28 mouse cellular contexts compared by ENCODE assay signal in genomic region chr10:36627952-36628351, GRCm38 (mm10).
DNase-seq lines count a peak whose midpoint lies in the region; ATAC-seq and TF ChIP-seq lines count a peak whose summit lies in the region.
"Had no signal": no experiment of that assay in that cellular context is flagged by ENCODE, and none has a peak within 500 bp of the region (broad histone marks: within the 10 kb centered on the region; RNA-seq: fewer than 3 reads in every experiment).

No protein-coding gene starts in this region.

- H3K36me3 ChIP-seq in heart, adult 2 months (ENCODE audit: control insufficient read depth, insufficient read depth, low read length) = no peaks in the 10 kb centered on the region
- H3K36me3 ChIP-seq in heart, embryonic 11.5 days (ENCODE audit: control insufficient read depth, insufficient read depth, low read length) = no peaks in the 10 kb centered on the region
- H3K36me3 ChIP-seq in limb, embryonic 10.5 days = no peaks in the 10 kb centered on the region
- H3K36me3 ChIP-seq: embryonic facial prominence, embryonic 10.5 days; embryonic facial prominence, embryonic 15.5 days; G1E; heart, embryonic 15.5 days; hindbrain, embryonic 13.5 days; limb, embryonic 13.5 days; lung, embryonic 15.5 days; neural tube, embryonic 12.5 days had no signal

- no peaks in the 10 kb centered on the region for H3K79me2 ChIP-seq in heart, adult 2 months (replicated peaks; ENCODE audit: control insufficient read depth, insufficient read depth, low read length)

- H3K27me3 ChIP-seq in heart, adult 2 months (ENCODE audit: control insufficient read depth, insufficient read depth, low read length) = no peaks in the 10 kb centered on the region
- H3K27me3 ChIP-seq in heart, embryonic 11.5 days (ENCODE audit: control insufficient read depth, insufficient read depth, low read length) = no peaks in the 10 kb centered on the region
- H3K27me3 ChIP-seq in limb, embryonic 10.5 days (ENCODE audit: low read depth, poor library complexity, severe bottlenecking) = no peaks in the 10 kb centered on the region
- H3K27me3 ChIP-seq: embryonic facial prominence, embryonic 15.5 days; forebrain, embryonic 13.5 days; heart, embryonic 15.5 days; hindbrain, embryonic 13.5 days; limb, embryonic 13.5 days; lung, embryonic 15.5 days; neural tube, embryonic 12.5 days had no signal

- H3K27ac ChIP-seq in heart, adult 2 months = peak overlapping the region; percentile 78
- H3K27ac ChIP-seq in heart, embryonic 11.5 days (ENCODE audit: low read depth, low read length) = no peak overlapping the region
- H3K27ac ChIP-seq in limb, embryonic 10.5 days = no peak overlapping the region
- H3K27ac ChIP-seq: embryonic facial prominence, embryonic 10.5 days; embryonic facial prominence, embryonic 15.5 days; forebrain, embryonic 13.5 days; heart, embryonic 15.5 days; hindbrain, embryonic 13.5 days; limb, embryonic 13.5 days; lung, embryonic 15.5 days; neural tube, embryonic 12.5 days had no signal

- H3K4me3 ChIP-seq in heart, adult 2 months = peak overlapping the region; percentile 32
- H3K4me3 ChIP-seq in heart, embryonic 11.5 days (ENCODE audit: low read depth, low read length) = no peak overlapping the region
- H3K4me3 ChIP-seq in limb, embryonic 10.5 days = no peak overlapping the region
- H3K4me3 ChIP-seq: embryonic facial prominence, embryonic 10.5 days; embryonic facial prominence, embryonic 15.5 days; forebrain, embryonic 13.5 days; heart, embryonic 15.5 days; hindbrain, embryonic 13.5 days; limb, embryonic 13.5 days; lung, embryonic 15.5 days; neural tube, embryonic 12.5 days had no signal

- H3K4me1 ChIP-seq in heart, adult 2 months (ENCODE audit: control insufficient read depth, insufficient read depth, low read length) = no peaks in the 10 kb centered on the region
- no peaks in the 10 kb centered on the region for H3K4me1 ChIP-seq in heart, embryonic 11.5 days (ENCODE audit: control insufficient read depth, insufficient read depth, low read length)
- H3K4me1 ChIP-seq in limb, embryonic 10.5 days = no peaks in the 10 kb centered on the region
- H3K4me1 ChIP-seq: embryonic facial prominence, embryonic 10.5 days; embryonic facial prominence, embryonic 15.5 days; forebrain, embryonic 13.5 days; heart, embryonic 15.5 days; hindbrain, embryonic 13.5 days; limb, embryonic 13.5 days; lung, embryonic 15.5 days; neural tube, embryonic 12.5 days had no signal

- DNase-seq in gastrocnemius, adult 18-20 months (ENCODE audit: low spot score) = peak; percentile 69
- no peak for DNase-seq in gastrocnemius, postnatal 14 days
- DNase-seq in heart, adult 2 months = peak; percentile 18 to 49
- DNase-seq in heart, postnatal 10 days = peak; percentile 16 to 57
- no peak for DNase-seq in left cerebral cortex, adult 8-10 months (ENCODE audit: low spot score in 2 of 2)
- DNase-seq in limb, embryonic 10.5 days (ENCODE audit: low spot score) = no peak
- DNase-seq: adrenal gland, adult 8-10 months; cerebellum, adult 8-10 months; kidney, adult 9 months; kidney, postnatal 10 days; right cerebral cortex, adult 18-20 months; right cerebral cortex, postnatal 4 days; thymus, adult 2 months; thymus, postnatal 4 days had no signal

- no peak overlapping the region for H3K4me2 ChIP-seq in heart, embryonic 11.5 days
- H3K4me2 ChIP-seq: embryonic facial prominence, embryonic 15.5 days; forebrain, embryonic 13.5 days; heart, embryonic 15.5 days; hindbrain, embryonic 13.5 days; limb, embryonic 13.5 days; liver, embryonic 11.5 days; lung, embryonic 15.5 days; midbrain, embryonic 11.5 days; neural tube, embryonic 12.5 days had no signal

- no peak overlapping the region for H3K9ac ChIP-seq in heart, adult 2 months (ENCODE audit: low read depth, low read length)
- no peak overlapping the region for H3K9ac ChIP-seq in heart, embryonic 11.5 days (ENCODE audit: low read depth, low read length)
- H3K9ac ChIP-seq: embryonic facial prominence, embryonic 15.5 days; forebrain, embryonic 13.5 days; heart, embryonic 15.5 days; hindbrain, embryonic 13.5 days; limb, embryonic 13.5 days; lung, embryonic 15.5 days; neural tube, embryonic 12.5 days had no signal

- TF ChIP-seq CTCF in heart, adult 2 months (IDR thresholded peaks at IDR 0.05) = no peak

- TF ChIP-seq EP300 in heart, adult 2 months (IDR thresholded peaks at IDR 0.05; ENCODE audit: insufficient read depth, low read depth, low read length) = no peak

- TF ChIP-seq POLR2A in heart, adult 2 months (IDR thresholded peaks at IDR 0.05; ENCODE audit: insufficient read depth, low read depth, low read length) = 0 out of 2 replicates have a peak, but pooled peaks have one; percentile 19

- 61% methylated on average over 4 of the region's 4 CpGs for WGBS in heart, adult 2 months
- WGBS in heart, embryonic 11.5 days (ENCODE audit: insufficient replicate concordance) = 67% methylated on average over 4 of the region's 4 CpGs
- 91% methylated on average over 4 of the region's 4 CpGs for WGBS in limb, embryonic 10.5 days

- H3K9me3 ChIP-seq in heart, embryonic 11.5 days (replicated peaks; ENCODE audit: control insufficient read depth, low read length) = no peaks in the 10 kb centered on the region
- no peaks in the 10 kb centered on the region for H3K9me3 ChIP-seq in limb, embryonic 10.5 days (replicated peaks)
- H3K9me3 ChIP-seq: embryonic facial prominence, embryonic 10.5 days; embryonic facial prominence, embryonic 15.5 days; forebrain, embryonic 13.5 days; G1E; heart, embryonic 15.5 days; hindbrain, embryonic 13.5 days; limb, embryonic 13.5 days; lung, embryonic 15.5 days; neural tube, embryonic 12.5 days had no signal

- intact Hi-C loops in gastrocnemius, postnatal 14 days (cut with DNase I; ENCODE audit: low total_unique reads) = no loop called here
- intact Hi-C loops in heart, adult 2 months (cut with DNase I) = loop anchor here (5.0 kb wide), 1 partner anchor 46 kb away; no protein-coding TSS in a partner anchor
- intact Hi-C loops in heart, postnatal 10 days (cut with DNase I) = no loop called here

- no peak for ATAC-seq in heart, embryonic 11.5 days (replicated peaks; ENCODE audit: insufficient number of reproducible peaks, low FRiP score, low TSS enrichment)
- ATAC-seq: forebrain, embryonic 13.5 days; intestine, embryonic 16.5 days; midbrain, embryonic 16.5 days had no signal

Comparison
In these comparisons a context has a peak if more than half of its experiments do, and no peak if none do; other contexts are left out.
1. DNase-seq: peak in gastrocnemius, adult 18-20 months (single experiment), heart, adult 2 months (2 of 2) and heart, postnatal 10 days (2 of 2); none in gastrocnemius, postnatal 14 days (single experiment), left cerebral cortex, adult 8-10 months (0 of 2) and limb, embryonic 10.5 days (single experiment).